7 mouse cellular contexts compared by ENCODE assay signal in the genomic region with DNA sequence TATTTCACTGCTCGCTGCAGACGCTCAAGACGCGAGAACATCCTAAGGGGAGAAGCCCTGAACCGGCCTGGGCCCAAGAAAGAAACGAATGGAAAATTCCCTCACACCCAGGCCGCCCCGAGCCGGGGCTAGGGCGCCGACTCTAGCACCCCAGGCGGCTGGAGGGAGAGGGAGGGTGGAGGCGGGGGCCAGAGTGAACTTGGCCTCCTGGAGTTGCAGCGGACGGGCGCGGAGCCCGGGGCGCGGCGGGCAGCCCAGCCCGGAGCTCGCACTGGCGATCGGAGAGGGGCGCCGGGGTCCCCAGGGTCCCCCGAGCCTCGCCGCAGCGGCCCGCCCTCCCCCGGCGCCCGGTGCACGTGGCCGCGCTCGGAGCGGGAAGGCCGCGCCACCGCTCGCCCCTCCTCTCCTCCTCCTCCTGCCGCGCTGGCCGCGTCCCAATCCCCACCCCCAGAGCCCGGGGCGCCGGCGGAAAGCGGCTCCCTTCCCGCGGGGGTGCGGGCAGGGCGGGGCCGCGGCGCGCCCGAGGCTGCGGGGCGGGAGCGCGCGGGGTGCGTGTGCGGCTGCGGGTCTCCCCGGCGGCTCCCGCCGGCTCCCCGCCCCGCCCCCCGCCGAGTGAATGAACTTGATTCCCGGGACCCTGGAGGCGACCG.
DNase-seq lines count a peak whose midpoint lies in the region; ATAC-seq lines count a peak whose summit lies in the region.

No protein-coding gene starts in this region.

- H3K36me3 ChIP-seq in embryonic facial prominence, embryonic 13.5 days = no peaks in the 10 kb centered on the region
- H3K36me3 ChIP-seq in limb, embryonic 12.5 days = no peaks in the 10 kb centered on the region
- H3K36me3 ChIP-seq in midbrain, embryonic 14.5 days (ENCODE audit: control insufficient read depth, insufficient read depth, low read length) = no peaks in the 10 kb centered on the region
- H3K36me3 ChIP-seq in stomach, embryonic 16.5 days (ENCODE audit: control insufficient read depth, insufficient read depth, low read length) = no peaks in the 10 kb centered on the region

- peak; percentile 94 for DNase-seq in brain, adult 2 months (ENCODE audit: low read depth, low spot score)
- DNase-seq in heart, adult 8-10 months (ENCODE audit: low spot score) = peak; percentile 86
- DNase-seq in kidney, adult 8-10 months = peak; percentile 87 to 89
- DNase-seq in midbrain, embryonic 14.5 days = peak; percentile 90

- peak overlapping the region; percentile 97 for H3K4me3 ChIP-seq in embryonic facial prominence, embryonic 13.5 days
- peak overlapping the region; percentile 99 for H3K4me3 ChIP-seq in limb, embryonic 12.5 days (replicated peaks)
- peak overlapping the region; percentile 72 for H3K4me3 ChIP-seq in midbrain, embryonic 14.5 days (replicated peaks; ENCODE audit: low read depth, low read length)
- H3K4me3 ChIP-seq in stomach, embryonic 16.5 days (replicated peaks; ENCODE audit: low read length) = peak overlapping the region; percentile 98

- H3K4me1 ChIP-seq in embryonic facial prominence, embryonic 13.5 days = peaks cover 41% of the 10 kb centered on the region
- peaks cover 44% of the 10 kb centered on the region for H3K4me1 ChIP-seq in limb, embryonic 12.5 days (replicated peaks)
- H3K4me1 ChIP-seq in midbrain, embryonic 14.5 days (ENCODE audit: control insufficient read depth, insufficient read depth, low read length) = peaks cover 10% of the 10 kb centered on the region
- H3K4me1 ChIP-seq in stomach, embryonic 16.5 days (ENCODE audit: control insufficient read depth, insufficient read depth, low read length) = peaks cover 22% of the 10 kb centered on the region

- peak overlapping the region; percentile 100 for H3K9ac ChIP-seq in embryonic facial prominence, embryonic 13.5 days
- H3K9ac ChIP-seq in limb, embryonic 12.5 days (replicated peaks) = peak overlapping the region; percentile 100
- H3K9ac ChIP-seq in midbrain, embryonic 14.5 days (replicated peaks; ENCODE audit: low read length) = peak overlapping the region; percentile 92
- peak overlapping the region; percentile 100 for H3K9ac ChIP-seq in stomach, embryonic 16.5 days (ENCODE audit: low read length)

- 0% methylated on average over 47 of the region's 81 CpGs for WGBS in embryonic facial prominence, embryonic 13.5 days
- WGBS in limb, embryonic 12.5 days = under 1% methylated on average over 68 of the region's 81 CpGs
- under 1% methylated on average over 61 of the region's 81 CpGs for WGBS in midbrain, embryonic 14.5 days
- under 1% methylated on average over 50 of the region's 81 CpGs for WGBS in stomach, embryonic 16.5 days

- H3K27ac ChIP-seq in embryonic facial prominence, embryonic 13.5 days = peak overlapping the region; percentile 100
- peak overlapping the region; percentile 100 for H3K27ac ChIP-seq in limb, embryonic 12.5 days
- H3K27ac ChIP-seq in midbrain, embryonic 14.5 days (replicated peaks; ENCODE audit: low read depth, low read length) = peak overlapping the region; percentile 96
- peak overlapping the region; percentile 100 for H3K27ac ChIP-seq in stomach, embryonic 16.5 days (ENCODE audit: low read length)

- H3K9me3 ChIP-seq in embryonic facial prominence, embryonic 13.5 days = no peaks in the 10 kb centered on the region
- no peaks in the 10 kb centered on the region for H3K9me3 ChIP-seq in limb, embryonic 12.5 days
- no peaks in the 10 kb centered on the region for H3K9me3 ChIP-seq in midbrain, embryonic 14.5 days (ENCODE audit: control insufficient read depth, low read length)
- no peaks in the 10 kb centered on the region for H3K9me3 ChIP-seq in stomach, embryonic 16.5 days (replicated peaks; ENCODE audit: control insufficient read depth, low read length)

- peak overlapping the region; percentile 89 for H3K4me2 ChIP-seq in embryonic facial prominence, embryonic 13.5 days
- peak overlapping the region; percentile 83 for H3K4me2 ChIP-seq in limb, embryonic 12.5 days
- H3K4me2 ChIP-seq in midbrain, embryonic 14.5 days (ENCODE audit: low read length) = peak overlapping the region; percentile 98
- H3K4me2 ChIP-seq in stomach, embryonic 16.5 days (ENCODE audit: low read depth, low read length) = peak overlapping the region; percentile 95

- ATAC-seq in embryonic facial prominence, embryonic 13.5 days (ENCODE audit: insufficient number of reproducible peaks, insufficient read depth, low FRiP score, low TSS enrichment, low read depth) = peak; percentile 77
- peak; percentile 71 for ATAC-seq in limb, embryonic 12.5 days (ENCODE audit: insufficient number of reproducible peaks, insufficient read depth, low FRiP score, low TSS enrichment, low read depth)
- ATAC-seq in midbrain, embryonic 14.5 days (ENCODE audit: low FRiP score, low TSS enrichment) = peak; percentile 82
- peak; percentile 87 for ATAC-seq in stomach, embryonic 16.5 days (ENCODE audit: insufficient read depth, low FRiP score)

- H3K27me3 ChIP-seq in embryonic facial prominence, embryonic 13.5 days = no peaks in the 10 kb centered on the region
- no peaks in the 10 kb centered on the region for H3K27me3 ChIP-seq in limb, embryonic 12.5 days
- peaks cover 3% of the 10 kb centered on the region; the same call in 1 of the 2 replicates for H3K27me3 ChIP-seq in midbrain, embryonic 14.5 days (ENCODE audit: control insufficient read depth, insufficient read depth, low read length)
- no peaks in the 10 kb centered on the region for H3K27me3 ChIP-seq in stomach, embryonic 16.5 days (ENCODE audit: control insufficient read depth, insufficient read depth, low read length)

Comparison
In these comparisons a context has a peak if more than half of its experiments do, and no peak if none do; other contexts are left out.
1. Peak in every context shown above with its lines: DNase-seq, ATAC-seq, H3K4me3 ChIP-seq and H3K27ac ChIP-seq.